In the genomic region with DNA sequence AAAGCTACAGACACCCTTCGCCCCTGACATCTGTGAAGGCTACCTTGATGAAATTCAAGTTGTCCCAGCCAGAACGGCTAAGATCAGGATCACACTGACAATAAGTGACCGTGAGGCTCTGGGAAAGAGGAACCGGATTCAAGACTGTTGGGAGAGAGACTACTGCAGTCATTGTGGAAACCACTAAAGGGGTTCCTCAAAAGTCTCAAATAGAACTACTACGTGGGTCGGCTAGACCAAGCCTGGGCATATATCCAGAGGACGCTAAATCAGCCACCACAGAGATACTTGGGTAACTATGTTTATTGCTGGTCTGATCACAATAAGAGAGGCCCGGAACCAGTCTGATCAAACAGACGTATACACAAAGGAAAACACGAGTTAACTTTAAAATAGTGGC, we compare ENCODE assay signal across 22 mouse cellular contexts. TPM values are rescaled to one million over a fixed set of nuclear protein-coding genes. Genes with fewer than 3 reads are reported as not detected.
A peak's percentile ranks its signal among the peaks of the same experiment; 100 is the strongest.
DNase-seq lines count a peak whose midpoint lies in the region; ATAC-seq lines count a peak whose summit lies in the region.
"Had no signal": no experiment of that assay in that cellular context is flagged by ENCODE, and none has a peak within 500 bp of the region (broad histone marks: within the 10 kb centered on the region; RNA-seq: fewer than 3 reads in every experiment).

No protein-coding gene starts in this region.

- peak; percentile 49 for DNase-seq in lung, postnatal 36 days
- DNase-seq in lung, postnatal 4 days, result no peak
- peak; percentile 79 for DNase-seq in MEL-GATA-1-ER (ENCODE audit: extremely low read depth, low read depth)
- DNase-seq in thymus, postnatal 10 days (ENCODE audit: low spot score in 2 of 2), result no peak
- no peak for DNase-seq in right cerebral cortex, adult 2 months (ENCODE audit: low spot score in 2 of 2)
- DNase-seq: adrenal gland, postnatal 10 days; cerebellum, adult 11 months; cerebellum, adult 9-10 months; gastrocnemius, postnatal 14 days; heart, adult 11 months; heart, postnatal 4 days; kidney, adult 18-20 months; kidney, postnatal 36 days; layer of hippocampus, postnatal 36 days; spleen, adult 18-20 months; thymus, adult 18-20 months; thymus, postnatal 36 days had no signal

- ATAC-seq in granulocyte monocyte progenitor cell, adult 5-6 weeks (replicated peaks; ENCODE audit: poor library complexity, severe bottlenecking), result peak; percentile 65
- 0 out of 2 replicates have a peak, but pooled peaks have one; percentile 15 for ATAC-seq in monocyte, adult 5-6 weeks (replicated peaks; ENCODE audit: insufficient number of reproducible peaks, low FRiP score, low TSS enrichment, poor library complexity, severe bottlenecking)
- ATAC-seq: forebrain, embryonic 13.5 days; inflammation-experienced regulatory T-cells, adult 6 months; Patski had no signal

RNA-seq across cellular contexts. Expression of a gene that starts 37.6 kb away (rescaled TPM):
- total RNA-seq in granulocyte monocyte progenitor cell, adult 5-6 weeks (2014; fragmentation: Nextera tagmentation), result 13.2 and 13.9 TPM in 2 replicates
- 7.5 and 7.8 TPM in 2 replicates for total RNA-seq in granulocyte monocyte progenitor cell, adult 5-6 weeks (2017)
- 19.6 to 26.1 TPM (median 20.8 TPM) in 3 replicates for total RNA-seq in monocyte, adult 5-6 weeks (2017)

Comparison
In these comparisons a context has a peak if more than half of its experiments do, and no peak if none do; other contexts are left out.
1. DNase-seq: peak in lung, postnatal 36 days (single experiment) and MEL-GATA-1-ER (single experiment); none in lung, postnatal 4 days (0 of 2), thymus, postnatal 10 days (0 of 2) and right cerebral cortex, adult 2 months (0 of 2).